Mouse (Mus musculus) right cerebral cortex, postnatal 14 days (tissue): ENCODE measurements around the gene Zbed4.

ENCODE experiments used
- DNase-seq: peaks from one replicate; pipeline ENCODE4 v3.0.0; 2022

Zbed4 gene

GRCm38 (mm10) chr15:88814411-88815047 lies 63.1 kb downstream of the Zbed4 start:
- DNase-seq = no peak

GRCm38 (mm10) chr15:88815196-88815700 lies 63.8 kb downstream of the Zbed4 start:
- no peak for DNase-seq

GRCm38 (mm10) chr15:88819026-88819905 lies 67.8 kb downstream of the Zbed4 start, which contains the start of the genes Alg12 and Creld2:
TSS of gene Alg12 (minus strand) at chr15:88819318.
TSS of gene Creld2 (plus strand) at chr15:88819646.
- peak; percentile 99 for DNase-seq

GRCm38 (mm10) chr15:88819906-88820303 lies 68.4 kb downstream of the Zbed4 start:
- no peak for DNase-seq

GRCm38 (mm10) chr15:88821403-88821802 lies 69.9 kb downstream of the Zbed4 start:
- DNase-seq = no peak

DNA sequence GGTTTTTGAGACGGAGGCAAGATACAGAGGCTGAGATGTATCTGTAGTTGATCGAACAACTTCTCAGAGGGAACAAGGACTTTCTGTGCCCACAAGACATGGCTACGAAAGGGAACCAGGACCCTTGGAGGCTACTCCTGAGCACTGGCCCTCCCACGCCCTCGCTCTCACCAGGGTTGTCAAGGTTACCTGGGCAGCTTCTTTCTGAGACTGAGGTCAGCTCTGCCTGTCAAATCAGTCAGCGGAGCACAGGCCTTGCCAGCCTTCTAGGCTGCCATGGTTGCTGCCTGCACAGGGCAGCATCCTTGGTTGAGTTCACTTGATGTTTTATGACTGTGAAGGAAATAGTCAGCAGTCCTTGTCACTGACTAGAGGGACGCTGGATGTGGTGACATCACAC lies 71.1 kb downstream of the Zbed4 start:
- DNase-seq = no peak

DNA sequence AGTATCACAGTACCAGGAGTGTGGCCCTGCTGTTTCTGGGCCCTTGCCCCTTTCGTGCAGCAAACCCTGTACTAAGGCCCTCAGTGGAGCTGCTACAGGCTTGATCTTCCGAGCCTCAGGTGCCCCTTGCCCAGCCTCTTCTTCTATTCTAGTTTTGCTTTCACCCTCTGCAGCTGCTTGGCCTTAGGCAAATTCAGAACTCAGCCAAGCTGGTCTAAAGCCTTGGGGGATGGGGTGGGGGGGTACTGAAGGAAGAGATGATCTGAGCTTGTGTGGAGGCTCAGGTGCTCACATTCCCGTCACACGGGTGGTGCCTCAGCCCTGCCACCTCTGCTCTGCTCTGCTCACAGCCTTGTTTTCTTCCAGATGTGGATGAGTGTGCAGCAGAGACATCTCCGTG lies 71.9 kb downstream of the Zbed4 start:
- DNase-seq = no peak

- no peak for DNase-seq
Measured at GRCm38 (mm10) chr15:88827466-88827865, 76.0 kb downstream of the Zbed4 start.

- DNase-seq = peak; percentile 56
Measured at GRCm38 (mm10) chr15:88827991-88828799, 76.7 kb downstream of the Zbed4 start.

DNA sequence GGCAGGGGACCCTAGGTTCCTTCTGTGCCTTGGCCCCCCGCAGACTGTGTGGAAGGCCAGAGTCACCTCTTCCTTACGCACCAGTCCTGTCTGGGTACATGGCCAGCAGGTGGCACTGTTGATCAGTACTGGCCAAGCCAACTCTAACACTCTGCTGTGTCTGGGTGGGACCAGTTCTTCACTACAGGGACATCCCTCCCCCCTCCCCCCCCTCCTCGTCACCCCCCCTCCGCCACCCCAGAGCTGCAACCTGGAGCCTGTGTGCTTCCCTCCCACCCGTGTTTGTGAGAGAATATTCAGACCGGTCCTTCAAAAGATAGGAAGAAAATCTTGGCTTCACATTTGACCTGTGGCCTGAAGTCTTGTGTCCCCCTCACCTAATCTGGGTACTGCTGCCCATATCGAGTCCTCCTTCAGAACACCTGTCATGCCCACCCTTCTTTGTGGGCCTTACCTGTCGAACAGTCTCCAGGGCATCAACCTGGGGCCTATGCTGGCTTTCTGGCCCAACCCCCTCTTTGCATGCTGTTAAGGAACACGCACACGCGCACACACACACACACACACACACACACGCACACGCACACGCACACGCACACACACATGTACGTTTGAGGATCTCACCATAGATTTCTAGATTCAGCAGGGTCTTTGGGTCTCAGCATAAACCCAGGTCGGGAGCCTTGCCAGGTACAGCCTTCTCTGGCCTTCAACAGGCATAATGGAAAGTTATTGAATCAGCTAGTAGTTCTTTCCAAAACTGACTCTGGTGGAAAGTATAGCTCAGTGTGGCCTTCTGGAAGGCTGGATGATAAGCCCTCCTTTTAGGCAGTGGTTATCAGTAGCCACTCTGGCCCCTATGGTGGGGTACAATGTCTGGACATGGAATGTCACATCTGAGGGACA lies 77.6 kb downstream of the Zbed4 start:
- peak; percentile 92 for DNase-seq

DNA sequence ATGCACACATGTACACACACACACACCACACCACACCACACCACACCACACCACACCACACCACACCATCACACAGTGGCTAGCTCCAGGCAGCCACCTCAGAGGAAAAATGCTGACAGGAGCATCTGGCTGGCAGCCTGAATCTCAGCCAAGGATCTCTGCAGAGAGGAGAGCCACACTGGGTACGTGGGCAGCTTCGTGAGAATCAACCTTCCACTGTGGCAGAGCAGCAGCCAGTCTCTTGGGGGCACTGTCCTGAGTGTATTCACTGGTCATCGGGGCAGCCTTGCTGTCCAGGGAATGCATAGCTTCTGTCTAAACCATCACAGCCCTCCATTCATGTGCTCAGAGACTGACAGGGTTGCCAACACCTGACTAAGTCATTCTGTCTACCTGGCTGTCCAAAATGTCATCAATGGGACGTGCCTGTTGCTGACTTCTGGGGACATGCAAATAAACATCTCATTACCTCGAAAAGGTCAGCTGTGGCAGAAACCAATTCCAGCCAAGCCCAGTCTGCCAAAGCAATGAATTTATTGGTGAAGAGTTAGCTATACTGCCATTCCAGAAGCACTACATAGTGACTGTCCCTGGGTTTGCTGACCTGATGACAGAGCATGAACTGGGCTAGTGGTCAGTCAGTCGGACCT lies 78.5 kb downstream of the Zbed4 start:
- no peak for DNase-seq

- DNase-seq = no peak
Measured at GRCm38 (mm10) chr15:88830696-88831095, 79.2 kb downstream of the Zbed4 start.

- DNase-seq = no peak
Measured at GRCm38 (mm10) chr15:88831482-88831881, 80.0 kb downstream of the Zbed4 start.

GRCm38 (mm10) chr15:88832536-88832935 lies 81.1 kb downstream of the Zbed4 start:
- no peak for DNase-seq
